Mouse (Mus musculus): Measurements from ENCODE around the gene Chst4.
A peak's percentile ranks its signal among the peaks of the same experiment; 100 is the strongest.

The Chst4 gene

DNA sequence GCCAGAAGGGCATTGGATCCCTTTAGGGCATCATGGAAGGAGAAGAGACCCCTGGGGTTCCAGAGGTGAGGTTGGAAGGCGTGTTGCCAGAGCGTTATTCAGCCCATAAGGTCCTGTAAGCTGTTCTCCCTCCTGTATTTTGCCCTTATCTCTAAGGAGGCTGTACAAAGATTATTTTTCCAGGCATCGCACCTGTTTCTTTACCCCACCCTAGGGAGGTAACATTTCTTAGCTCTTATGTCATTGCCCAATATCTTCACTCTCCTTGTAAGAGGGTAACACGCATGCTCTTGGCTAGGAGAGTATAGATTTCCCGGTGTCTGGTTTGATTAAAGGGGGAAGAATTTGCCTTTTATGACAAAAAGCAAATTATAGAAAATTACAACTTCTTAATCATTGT, at the start of gene Chst4:
Gene Chst4, minus strand, starts transcription at position 82 of the 400 bp plus-strand sequence.
- DNase-seq = no peak

- no peak for DNase-seq
These were observed 43.0 kb upstream of the Chst4 start for GRCm38 (mm10) chr8:110082416-110083105.

- DNase-seq = peak; percentile 59 to 74
These were observed 40.0 kb upstream of the Chst4 start, which contains the start of gene Zfp612 for GRCm38 (mm10) chr8:110079282-110080221. Gene Zfp612, plus strand, starts transcription at chr8:110079746.

- no peak for DNase-seq
These were observed 35.0 kb upstream of the Chst4 start for GRCm38 (mm10) chr8:110074496-110074895.

- peak; percentile 34 to 40 for DNase-seq
These were observed 32.1 kb upstream of the Chst4 start for GRCm38 (mm10) chr8:110071600-110071999.

- DNase-seq = no peak
These were observed 30.2 kb upstream of the Chst4 start for GRCm38 (mm10) chr8:110069706-110070105.

- no peak for DNase-seq
These were observed 26.1 kb upstream of the Chst4 start for GRCm38 (mm10) chr8:110065676-110066075.

GRCm38 (mm10) chr8:110064606-110065365, 25.2 kb upstream of the Chst4 start:
- DNase-seq = no peak

GRCm38 (mm10) chr8:110064161-110064560, 24.6 kb upstream of the Chst4 start:
- DNase-seq = no peak

- DNase-seq = no peak
These were observed 18.7 kb upstream of the Chst4 start for GRCm38 (mm10) chr8:110058207-110058606.

DNA sequence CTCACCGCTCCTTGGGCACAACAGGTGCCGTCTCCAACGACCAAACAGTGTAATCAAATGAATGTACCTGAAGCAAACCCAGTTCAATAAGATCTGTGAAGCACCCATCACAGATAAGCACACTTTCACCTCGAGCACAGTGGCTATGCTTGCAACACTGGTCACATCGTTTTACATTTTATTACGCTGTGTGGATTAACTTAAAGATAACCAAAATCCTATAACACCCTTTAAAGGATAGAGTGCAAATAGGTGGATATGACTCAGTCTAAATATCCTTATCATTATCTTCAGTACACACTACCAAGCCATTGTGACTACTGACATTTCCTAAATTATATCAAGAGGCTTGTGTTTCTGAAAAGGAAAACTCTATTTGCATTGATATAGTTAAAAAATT, 11.7 kb upstream of the Chst4 start:
- no peak for DNase-seq

- no peak for DNase-seq
These were observed 969 bp upstream of the Chst4 start for GRCm38 (mm10) chr8:110040509-110040908.

DNA sequence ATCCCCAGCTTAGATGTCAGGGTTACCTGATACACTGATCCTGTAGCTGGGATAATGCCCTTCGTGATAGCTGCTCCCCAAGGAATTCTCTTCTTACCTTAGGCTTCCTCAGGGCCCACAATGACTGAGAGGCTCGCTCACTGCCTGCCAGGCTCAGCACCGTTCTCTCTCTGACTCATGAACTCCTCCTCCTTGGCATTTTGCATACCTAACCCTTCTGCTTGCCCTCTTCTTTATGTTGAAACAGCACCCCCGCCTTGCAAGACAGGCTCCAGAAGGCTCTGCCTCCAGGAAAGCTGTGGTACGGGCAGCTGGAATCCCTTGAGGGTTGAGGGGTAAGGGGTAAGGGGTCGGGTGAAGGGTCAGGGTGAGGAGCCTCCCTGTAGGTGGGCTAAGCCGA, 324 bp downstream of the Chst4 start:
- no peak for DNase-seq

DNA sequence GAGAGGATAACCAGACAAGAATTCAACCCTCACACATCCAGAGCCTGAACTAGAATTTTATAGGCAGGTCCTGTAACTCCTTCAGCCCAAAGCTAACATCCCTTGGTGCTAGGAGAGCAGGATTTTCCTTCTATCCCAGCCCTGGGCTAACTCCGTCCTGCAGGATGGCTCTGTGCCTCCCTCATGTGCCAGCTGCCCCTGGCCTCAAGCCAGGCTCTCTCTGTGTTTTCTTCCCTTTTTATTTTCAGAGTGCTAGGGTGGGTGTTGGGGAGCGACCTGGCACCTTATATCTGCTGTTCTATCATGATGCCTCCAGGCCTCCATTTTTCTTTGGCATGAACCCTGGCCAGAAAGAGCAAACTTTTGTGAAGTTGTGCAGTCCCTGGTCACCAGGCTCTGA, 3.4 kb downstream of the Chst4 start:
- no peak for DNase-seq

DNA sequence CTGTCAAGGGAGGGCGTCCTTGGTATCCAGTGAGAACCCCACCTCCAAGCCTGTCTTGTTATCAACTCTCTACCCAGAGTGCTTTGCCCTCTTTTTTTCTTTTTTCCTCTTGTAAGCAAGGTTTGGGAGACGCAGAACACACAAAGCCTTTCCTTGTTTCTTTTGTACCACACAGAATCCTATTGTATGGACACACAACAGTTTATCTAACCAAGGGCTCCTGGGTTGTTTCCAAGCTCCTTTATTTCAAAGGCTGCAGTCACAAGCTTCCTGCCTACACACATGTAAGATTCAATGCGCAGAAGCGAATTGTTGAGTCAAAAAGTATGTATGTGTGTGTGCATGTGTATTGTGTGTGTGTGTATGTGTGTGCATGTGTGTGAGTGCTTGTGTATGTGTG, 5.2 kb downstream of the Chst4 start:
- DNase-seq = no peak

GRCm38 (mm10) chr8:110033771-110034170, 5.8 kb downstream of the Chst4 start:
- DNase-seq = peak in 1 of 2 experiments; percentile 17

DNA sequence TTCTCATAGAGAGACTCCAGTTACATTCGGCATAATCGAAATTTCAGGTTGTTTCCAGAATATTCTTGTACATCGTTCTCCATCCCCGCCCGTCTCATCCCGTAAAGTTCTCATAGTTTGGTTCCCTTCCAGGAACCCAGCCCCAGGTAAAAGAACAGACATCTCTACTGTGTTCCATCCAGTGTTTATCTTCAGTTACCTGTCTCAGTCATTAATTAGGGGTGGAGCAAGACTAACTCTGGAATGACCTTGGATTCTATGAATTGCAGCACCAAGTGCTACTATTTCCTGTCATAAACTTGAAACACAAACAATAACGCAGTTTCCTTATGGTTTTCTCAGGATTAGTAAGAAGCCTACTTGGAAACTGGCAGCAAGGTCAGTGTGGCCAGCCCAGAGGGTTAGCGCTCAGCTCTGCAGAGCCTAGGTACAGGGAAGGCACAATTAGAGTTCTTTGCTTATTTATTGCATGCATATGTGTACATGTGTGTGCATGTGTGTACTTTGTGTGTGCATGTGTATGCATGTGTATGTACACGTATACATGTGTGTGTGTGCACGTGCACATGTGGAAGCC, 16.7 kb downstream of the Chst4 start:
- no peak for DNase-seq

DNA sequence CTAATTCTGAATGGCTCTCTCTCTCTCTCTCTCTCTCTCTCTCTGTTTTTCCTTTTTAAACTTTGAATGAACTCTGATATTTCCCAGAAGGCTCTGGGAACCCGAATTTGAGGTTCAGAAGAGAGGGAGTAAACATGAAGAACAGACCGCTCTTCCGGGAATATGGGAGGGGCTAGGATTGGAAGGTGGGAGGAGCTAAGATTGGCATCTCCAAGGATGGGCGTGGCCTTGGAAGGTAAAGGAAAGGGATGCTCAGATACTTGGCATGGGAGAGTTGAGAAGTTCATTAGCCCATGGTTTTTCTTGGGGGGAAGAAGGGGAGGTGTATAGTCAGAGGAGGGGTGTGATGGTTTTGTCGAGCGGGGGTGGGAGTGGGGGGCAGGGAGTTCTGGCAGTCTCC, 17.5 kb downstream of the Chst4 start:
- no peak for DNase-seq

- peak; percentile 33 to 45 for DNase-seq
These were observed 28.7 kb downstream of the Chst4 start for GRCm38 (mm10) chr8:110010868-110011267.

DNA sequence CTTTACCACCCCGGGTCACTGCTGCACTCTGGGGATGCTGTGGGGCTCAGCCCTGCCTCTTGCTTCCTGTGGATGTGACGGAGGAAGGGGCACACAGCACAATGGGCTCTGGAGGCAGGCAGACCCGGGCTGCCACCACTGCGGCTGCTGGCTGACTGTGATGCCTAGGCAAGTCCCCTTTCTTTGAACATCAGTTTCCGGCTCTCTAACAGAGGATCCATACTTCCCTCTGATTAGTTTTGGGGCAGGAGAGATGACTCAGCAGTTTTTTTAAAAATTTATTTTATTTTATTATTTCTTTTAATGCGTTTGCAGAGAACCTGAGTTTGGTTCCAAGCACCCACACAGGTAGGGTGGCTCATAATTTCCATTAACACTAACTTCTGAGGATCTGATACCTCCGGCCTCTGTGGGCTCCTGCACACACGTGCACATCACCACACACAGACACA, 30.5 kb downstream of the Chst4 start:
- no peak for DNase-seq

DNA sequence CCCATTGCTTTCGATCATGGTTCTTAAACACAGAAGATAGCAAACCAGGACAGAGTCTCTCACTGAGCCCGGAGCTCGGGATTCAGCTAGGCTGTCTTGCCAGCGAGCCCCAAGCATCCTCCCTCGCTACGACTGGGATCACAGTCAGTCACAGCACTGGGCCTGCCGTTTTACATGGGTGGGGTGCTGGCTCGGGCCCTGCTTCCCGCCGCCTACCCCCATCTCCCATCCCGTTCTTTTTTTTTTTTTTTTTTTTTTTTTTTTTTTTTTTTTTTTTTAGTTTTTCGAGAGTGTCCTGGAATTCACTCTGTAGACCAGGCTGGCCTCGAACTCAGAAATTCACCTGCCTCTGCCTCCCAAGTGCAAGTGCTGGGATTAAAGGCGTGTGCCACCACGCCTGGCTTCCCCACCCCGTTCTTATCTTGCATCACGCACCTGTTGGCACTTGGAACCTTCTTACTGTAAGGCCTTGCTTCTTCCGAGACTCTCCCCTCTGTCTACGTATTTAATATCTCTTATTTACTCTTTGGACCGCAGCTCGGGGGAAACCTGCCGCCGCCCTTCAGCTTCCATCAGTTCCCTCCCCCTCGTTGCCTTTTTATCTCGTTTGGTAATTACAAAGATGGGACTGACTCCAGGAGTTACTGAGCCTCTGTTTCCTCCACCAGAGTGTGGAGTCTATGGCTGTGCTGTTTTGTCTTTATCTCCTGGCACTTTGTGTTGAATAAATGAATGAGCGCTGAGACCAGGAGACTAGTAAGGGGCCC, 31.1 kb downstream of the Chst4 start:
- DNase-seq = no peak

Measured in lung, adult 18-20 months (tissue).